Mouse (Mus musculus): ENCODE measurements around the gene Neu2.

Neu2 gene

DNA sequence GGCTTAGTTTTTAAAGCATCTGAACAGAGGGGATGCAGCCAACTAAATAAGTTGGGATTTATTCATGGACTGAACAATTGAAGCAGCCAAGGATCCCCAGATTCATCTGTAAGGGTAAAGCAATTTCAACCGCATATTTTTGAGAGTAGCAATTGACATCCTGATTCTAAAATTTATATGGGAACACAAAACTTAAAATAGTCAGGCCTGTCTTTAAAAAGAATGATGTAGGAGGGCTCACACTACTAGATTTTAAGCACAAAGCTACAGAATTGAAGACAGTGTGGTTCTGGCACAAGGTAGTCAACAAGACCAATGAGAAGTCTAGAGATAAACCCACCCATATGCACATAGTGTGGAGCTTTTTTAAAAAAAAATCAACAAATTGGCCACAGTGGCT, 27.3 kb downstream of the Neu2 start:
- DNase-seq (ENCODE audit: low spot score): no peak

DNA sequence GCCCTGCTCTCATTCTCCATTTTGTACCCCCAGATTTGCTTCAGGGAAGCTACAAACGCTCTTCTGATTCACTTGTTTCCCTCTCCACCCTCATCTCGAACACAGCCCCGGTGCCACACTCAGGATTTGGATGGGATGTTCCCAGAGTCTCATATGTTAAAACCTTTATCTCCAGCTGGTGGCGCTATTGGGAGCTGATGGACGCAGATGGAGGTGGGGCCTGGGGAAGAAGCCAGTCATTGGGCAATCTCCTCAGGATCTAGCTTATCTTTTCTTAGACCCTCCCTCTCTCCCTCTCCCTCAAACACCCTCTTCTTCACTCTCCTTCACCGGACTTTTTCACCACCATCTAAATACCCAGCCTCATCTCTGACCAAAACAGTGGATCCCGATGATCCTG, 31.9 kb downstream of the Neu2 start:
- peak; percentile 12 for DNase-seq (ENCODE audit: low spot score)

DNA sequence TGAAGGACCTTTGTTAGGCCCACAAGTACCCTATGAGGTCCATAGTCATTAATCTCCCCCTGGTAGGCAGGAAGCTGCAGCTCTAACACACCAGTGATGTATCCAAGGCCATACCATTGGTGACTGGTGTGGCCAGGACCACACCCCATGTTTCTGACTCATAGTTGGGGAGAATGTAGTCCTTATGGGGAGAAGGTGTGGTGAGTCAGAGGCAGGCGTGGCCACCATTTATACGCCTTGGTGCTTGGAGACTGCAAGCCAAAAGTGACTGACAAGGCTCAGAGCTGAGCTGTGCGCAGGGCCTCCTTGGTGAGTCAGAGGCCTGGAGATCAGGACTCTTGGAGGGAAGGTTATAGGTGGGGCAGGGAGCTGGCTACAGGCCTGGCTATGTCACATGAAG, 41.3 kb downstream of the Neu2 start:
- peak; percentile 20 for DNase-seq (ENCODE audit: low spot score)

DNA sequence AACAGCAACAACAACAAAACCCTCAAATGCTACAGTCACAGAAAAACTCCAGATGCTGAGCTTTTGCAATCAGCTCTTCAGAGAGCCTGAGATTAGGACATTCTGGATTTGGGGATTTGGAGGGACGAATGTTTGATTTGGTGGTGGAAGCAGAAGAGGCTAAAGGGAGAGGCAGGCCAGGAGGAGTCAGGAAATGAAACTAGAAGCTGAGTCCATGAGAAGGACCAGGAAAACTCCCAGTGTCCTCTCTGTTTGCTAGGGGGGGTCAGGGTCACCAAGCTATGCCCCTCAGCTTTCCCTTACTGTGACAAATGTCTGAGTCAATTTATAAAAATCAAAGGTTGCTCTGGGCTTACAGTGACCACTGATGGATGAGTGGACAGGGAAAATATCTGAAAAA, 43.9 kb downstream of the Neu2 start:
- no peak for DNase-seq (ENCODE audit: low spot score)

DNA sequence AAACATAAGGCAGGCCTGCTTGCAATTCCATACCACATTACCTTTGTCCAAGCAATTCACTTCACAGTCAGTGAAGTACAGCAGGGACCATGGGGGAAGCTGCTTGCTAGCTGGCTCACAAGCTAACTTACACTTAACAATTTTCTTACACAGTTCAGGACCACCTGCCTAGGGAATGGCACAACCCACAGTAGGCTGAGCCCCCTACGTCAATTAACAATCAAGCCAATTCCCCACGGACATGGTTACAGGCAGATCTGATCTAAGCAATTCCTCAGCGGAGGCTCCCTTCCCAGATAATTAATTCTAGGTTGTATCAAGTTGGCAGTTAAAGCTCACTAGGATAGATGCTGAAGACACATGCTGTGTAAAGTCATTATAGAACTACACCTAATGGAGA, 53.3 kb downstream of the Neu2 start:
- DNase-seq (ENCODE audit: low spot score): no peak

DNA sequence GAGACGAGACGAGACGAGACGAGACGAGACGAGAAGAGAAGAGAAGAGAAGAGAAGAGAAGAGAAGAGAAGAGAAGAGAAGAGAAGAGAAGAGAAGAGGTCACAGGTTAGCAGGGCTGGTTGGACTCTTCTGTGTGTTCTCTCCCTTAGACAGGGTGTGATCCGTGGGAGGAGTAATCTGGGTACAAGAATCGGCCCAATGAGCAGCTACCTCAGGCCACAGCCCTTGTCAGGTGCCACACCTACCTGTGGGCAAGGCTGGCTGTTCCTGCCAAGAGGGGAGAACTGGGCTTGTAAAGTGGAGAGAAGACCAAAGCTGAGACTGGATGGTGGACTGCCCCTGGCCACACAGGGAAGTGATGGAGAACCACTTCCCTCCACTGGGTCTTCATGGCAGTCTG, 56.1 kb downstream of the Neu2 start:
- DNase-seq (ENCODE audit: low spot score): no peak

DNA sequence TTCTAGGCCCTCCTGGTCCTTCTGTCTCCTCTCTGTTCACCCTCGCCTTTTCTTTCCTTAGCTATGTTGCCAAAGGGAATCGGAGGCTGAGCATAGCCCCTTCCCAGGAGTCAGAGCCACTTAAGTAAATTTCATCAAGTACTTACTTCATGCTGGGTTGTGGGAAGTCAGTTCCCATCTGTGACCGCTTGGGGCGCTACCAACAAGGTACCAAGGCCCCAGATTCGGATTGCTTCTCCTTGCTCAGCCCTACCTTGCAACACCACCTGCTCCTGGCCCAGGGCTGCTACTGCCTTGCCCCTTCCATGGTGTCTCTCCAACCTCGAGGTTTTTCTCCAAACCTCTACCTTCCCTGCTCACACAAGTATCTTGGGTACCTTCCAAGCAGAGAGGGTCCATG, 58.7 kb downstream of the Neu2 start:
- DNase-seq (ENCODE audit: low spot score): peak; percentile 41

DNA sequence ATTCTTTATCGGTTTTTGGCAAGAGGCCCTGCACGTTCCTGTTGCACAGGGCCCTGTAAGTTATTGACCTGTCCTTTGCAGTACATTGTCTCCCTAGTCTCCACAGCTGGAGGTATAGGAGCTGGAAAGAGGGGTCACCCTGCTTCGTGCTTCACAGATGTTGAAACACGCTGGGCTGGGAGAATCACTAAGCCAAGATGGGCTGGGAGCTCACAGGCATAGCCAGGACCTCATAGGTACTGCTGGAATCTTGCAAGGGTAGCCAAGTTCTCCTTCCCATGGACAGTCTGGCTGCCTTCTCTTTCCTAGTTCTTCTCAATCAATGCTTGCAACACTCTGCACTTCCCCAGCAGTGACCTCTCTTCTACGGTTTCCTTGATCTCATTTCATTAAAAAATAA, 63.6 kb downstream of the Neu2 start:
- DNase-seq (ENCODE audit: low spot score): no peak

DNA sequence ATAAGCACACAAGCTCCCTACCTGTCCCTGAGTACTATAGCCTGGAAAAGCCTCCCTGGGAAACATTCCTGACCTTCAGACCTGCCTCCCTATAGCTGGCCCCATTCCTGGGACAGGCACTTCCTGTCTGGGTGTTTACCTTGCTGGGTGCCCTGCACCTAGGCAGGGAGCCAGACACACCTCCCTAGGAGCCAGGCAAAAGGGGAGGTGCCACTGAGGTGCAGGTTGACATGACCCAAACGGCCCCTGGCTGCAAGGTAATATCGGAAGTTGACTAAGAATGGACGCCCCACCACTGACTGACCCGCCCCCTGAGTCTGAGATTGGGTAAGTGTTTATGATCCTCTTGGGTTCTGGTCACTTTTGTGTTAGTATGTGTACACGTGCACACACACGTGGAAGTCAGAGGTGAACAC, 64.1 kb downstream of the Neu2 start, which contains the start of gene Ngef:
Gene Ngef (minus strand): TSS at position 71 of the 416 bp plus-strand sequence.
- DNase-seq (ENCODE audit: low spot score): no peak

DNA sequence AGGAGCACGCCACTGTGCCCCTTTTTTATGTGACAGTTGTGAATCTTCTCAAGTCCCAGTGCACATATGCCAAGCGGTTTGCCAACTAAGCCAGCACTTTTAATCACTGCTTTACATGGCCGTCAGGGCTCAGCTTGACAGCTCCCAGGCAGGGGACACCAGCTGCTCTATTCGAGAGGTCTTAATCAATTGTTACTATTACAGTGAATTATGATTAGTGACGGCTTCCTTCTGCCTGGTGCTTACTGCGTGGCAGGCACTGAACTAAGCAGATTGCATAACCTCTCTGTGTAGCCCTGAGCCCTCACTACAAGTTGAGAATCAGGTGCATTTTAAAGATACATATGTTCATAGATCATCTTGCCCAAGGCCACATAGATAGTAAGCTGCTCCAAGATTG, 64.7 kb downstream of the Neu2 start:
- no peak for DNase-seq (ENCODE audit: low spot score)

DNA sequence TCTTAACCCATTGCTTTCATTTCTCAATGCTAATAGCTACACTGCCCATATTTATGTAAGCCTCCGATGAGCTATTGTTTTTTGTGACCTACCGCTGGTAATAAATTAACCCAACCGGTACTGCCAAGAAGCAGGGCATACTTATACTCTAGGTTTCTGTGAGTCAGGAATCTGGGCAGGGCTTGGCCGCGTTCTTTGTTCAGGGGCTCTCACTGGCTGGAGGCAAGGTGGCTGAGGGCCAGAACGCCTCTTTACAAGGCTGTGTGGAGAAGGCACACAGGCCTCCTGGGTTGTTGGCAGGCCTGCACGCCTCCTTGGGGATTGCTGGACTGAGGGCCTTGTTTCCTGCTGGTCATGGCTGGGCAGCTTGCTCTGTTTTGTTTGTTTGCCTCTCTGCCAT, 65.1 kb downstream of the Neu2 start:
- DNase-seq (ENCODE audit: low spot score): no peak

DNA sequence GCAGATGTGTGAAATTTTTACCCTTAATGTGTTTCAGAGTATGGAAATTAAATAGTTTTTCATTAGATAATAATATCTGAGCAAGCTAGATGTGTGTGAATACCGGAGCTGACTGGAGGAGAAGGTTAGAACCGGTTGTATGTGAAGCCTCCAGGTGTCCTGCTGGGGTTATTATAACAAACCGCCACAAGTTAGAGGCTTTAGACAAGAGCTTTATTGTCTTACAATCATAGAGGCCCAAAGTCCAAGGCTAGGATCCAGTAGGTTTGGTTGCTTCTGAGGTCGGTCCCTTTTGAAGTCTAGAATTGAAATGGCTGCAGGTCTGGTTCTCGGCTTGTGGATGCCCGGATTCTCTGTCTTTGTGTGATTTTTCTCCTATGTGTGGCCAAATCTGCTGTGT, 69.3 kb downstream of the Neu2 start:
- DNase-seq (ENCODE audit: low spot score): no peak

DNA sequence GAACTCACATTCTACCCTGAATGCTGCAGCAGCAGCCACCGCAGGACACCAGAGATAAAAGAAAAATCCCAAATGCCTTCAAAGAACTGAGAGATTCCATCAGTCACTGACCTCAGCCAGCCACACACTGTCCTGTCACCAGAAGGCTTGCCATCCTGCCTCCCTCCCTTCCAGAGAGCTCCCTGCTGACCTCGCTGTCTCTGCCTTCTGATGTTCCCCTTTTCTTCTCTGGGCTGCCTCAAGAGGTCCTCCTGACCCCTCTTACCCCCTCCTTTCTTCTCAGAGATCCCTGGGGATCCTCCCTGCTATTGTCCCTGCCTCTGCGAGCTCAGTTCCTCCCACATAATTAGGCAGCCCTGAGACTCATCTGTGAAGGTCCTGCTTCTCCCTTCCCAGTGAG, 71.1 kb downstream of the Neu2 start:
- peak; percentile 5 for DNase-seq (ENCODE audit: low spot score)

DNA sequence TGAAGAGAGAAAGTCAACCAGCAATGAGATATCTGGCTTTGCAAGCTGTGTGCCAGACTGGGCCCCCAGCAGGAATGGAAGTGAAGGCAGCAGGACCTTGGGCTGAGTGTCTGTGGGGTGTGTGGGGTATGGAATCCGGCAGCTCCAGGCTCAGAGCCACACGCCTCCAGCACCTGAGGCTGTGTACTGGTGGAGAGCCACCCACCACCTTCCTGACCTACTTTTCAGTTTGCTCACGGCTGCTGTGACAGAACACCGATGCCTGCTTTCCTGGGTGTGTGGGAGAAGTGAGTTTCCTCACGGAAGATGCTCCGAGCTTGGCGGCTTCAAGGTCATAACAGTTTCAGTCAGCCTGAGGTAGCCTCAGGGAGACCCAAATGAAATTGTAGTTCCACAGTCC, 79.5 kb downstream of the Neu2 start:
- DNase-seq (ENCODE audit: low spot score): no peak

DNA sequence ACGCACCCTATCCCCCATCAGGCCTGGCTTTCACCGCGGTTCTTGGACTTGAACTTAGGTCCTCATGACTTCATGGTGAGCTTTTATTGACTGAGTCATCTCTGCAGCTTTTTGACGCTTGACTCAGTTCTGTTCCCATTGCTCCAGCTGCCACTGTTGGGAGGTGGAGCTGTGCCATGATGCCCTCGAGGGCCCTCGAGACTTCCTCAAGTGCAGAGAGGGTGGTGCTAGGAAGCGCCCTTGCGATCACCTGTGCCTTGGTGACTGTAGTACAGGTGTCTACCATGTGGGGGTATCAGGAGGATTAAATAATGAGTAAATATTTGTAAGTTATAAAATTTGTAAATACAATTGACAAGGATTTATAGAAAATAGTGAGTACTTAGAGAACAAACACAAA, 80.3 kb downstream of the Neu2 start:
- no peak for DNase-seq (ENCODE audit: low spot score)

DNA sequence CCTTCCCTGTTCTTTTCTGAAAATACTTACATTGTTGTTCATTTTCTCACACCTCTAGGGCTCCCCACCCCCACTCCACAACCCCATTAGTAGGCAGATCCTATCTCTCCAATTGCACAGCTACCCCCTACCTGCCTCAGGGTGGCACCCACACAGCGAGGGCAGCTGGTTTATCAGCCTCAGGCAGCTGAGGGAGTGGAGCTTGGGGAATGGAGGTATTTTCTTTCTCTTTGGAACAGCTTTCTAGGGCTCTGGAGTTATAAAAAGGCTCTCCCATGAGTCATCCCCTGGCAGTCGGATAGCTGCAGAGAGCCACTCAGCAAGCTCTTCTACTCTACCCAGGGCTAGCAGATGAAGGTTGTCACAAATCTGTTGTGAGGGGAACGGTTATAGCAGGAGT, 84.6 kb downstream of the Neu2 start:
- DNase-seq (ENCODE audit: low spot score): no peak

DNA sequence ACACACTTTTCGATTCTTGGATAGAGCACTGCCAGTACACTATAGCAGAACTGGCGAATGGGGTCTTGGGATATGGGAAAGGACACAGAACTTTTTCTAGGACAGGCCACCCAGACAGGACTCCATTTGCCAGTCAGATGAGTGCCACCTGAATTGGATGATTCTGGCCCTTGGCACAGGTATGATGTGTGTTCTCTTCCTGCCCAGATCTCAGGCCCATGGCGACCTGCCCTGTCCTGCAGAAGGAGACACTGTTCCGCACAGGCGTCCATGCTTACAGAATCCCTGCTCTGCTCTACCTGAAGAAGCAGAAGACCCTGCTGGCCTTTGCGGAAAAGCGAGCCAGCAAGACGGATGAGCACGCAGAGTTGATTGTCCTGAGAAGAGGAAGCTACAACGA, 85.0 kb downstream of the Neu2 start:
- no peak for DNase-seq (ENCODE audit: low spot score)

DNA sequence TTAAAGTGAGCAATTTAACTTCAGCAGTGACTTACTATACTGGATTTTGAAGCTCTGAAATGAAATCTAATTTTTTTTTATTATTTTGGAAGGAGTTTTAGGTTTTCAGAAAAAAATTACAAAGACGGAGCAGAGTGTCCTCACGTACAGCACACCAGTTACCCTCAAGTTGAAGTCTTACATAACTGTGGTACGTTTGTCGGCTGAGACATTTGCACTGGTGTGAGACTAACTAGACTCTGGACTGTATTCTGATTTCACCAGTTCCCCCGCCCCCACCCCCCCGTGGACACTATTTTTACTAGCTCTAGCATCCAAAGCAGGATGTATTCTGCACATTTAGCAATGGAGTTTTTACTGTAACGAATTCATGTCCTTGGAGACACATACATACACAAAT, 90.8 kb downstream of the Neu2 start:
- DNase-seq (ENCODE audit: low spot score): no peak

DNA sequence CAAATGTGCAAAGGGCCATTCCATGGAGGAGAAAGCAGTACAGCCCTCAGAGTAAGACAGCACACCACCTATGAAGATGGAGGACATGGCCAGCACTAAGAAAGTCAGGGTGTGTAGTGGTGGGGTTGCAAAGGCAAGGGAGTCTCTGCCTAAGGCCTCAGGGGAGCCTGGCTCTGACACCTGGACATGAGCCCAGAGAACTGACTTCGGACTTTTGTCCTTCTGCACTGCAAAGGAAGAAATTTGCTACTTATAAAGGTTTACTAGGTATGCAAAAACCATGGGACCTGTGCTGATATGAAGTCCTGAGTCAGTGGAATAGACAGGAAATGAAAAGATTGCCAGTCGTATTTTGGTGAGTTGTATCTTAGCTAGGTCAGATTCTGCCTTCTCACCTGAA, 92.1 kb downstream of the Neu2 start:
- DNase-seq (ENCODE audit: low spot score): no peak

DNA sequence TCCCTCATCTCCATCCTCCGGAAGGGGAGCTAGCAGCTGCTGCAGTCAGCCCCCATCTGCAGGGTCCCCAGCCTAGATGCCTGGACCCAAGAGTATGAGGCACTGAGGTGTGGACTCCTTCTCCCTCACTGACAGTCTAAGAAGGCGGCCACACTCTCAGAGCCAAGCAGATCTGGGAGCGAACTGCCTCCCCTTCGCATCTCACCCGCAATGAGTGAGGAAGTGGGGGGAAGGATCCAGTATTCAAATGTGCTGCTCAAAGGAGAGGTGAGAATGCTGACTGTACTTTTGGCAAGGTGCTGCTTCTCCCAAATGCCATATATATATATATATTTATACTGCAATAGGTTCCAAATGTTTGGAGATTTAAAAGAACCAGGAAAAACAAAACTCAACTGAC, 93.7 kb downstream of the Neu2 start:
- DNase-seq (ENCODE audit: low spot score): no peak

DNA sequence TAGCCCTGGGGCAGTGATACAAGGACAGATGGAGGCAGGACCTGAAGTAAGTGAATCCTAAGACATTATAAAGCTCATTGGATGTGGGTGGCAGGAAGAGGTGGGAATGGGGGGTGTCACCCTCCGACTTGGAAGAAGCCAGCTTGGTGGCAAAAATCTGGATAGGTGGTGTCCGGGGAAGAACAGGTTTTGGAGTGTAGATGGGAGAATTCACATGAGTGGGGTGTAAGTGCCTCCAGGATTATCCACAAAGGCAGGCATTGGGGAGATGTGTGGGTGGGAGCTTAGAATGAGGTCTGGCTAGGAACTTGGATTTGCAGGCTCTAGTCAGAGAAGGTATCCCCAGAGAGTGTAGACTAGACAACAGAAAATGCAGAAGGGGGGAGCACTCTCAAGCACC, 95.6 kb downstream of the Neu2 start:
- no peak for DNase-seq (ENCODE audit: low spot score)

DNA sequence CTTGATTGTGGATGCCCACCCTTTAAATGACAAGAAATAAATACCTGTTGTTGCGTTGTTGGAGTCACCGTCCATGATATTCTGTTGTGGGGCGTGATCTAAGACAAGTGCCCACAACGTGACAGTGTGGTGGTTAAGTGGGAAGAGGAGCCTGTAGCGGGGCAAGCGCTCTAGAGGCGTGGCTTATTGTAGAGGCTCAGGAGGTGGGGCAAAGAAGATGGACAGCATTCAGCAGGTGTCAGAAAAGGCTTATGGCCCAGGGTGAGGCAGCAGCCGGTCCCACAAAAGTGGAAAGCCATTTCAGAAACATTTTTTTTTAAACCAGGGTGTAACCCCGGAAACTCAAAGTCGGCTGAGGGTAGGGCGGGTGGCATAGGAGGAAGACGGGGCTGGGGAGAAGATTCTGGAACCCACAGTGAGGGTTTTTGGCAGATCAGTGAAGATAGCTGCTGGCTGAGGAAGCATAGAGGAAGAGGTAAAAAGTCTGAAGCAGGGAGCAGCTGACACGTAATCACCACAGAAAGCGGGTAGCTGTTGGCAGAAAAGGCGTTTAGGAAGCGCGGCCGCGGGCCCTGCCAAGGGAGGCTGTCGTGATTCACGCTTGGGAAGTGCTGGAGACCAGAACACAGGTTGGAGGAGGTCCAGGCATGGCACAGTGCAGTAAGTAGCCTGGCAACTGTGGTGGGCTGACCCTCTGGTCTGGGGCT, 97.8 kb downstream of the Neu2 start:
- no peak for DNase-seq (ENCODE audit: low spot score)

DNA sequence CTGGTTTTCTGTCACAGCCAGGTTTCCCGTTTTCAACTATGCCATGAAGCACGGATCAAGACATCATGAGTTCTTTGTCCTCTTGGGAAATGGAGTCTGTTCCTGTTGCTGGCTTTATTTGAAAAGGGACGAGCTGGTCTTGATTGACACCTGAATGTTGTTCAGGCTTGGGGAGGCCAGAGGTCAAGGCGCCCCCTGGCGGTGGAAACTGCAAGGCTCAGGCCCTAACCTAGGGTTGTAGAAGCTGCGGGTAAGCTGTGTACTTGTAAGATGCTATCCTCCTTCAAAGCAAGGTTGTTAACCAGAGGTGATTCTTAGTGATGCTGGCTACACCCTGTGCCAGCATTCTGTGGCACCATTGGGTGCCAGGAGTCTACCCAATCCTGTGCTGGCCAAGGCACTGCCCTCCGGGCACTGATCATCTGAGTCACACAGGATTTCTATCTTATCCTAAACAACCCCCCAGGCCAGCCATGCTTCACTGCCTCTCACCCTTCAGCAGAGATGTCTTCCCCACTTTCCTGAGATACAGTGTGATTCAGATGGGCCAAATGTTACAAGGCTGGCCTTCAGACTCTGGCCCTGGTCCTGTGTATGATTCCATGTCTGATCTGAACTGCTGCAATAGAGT, 98.8 kb downstream of the Neu2 start:
- no peak for DNase-seq (ENCODE audit: low spot score)

Data from c-Kit-positive CD71-positive TER-119-positive erythroid progenitor cells, embryonic 14.5 days (primary cell).